Mouse (Mus musculus) gonadal fat pad, adult 2 months (tissue): ENCODE data around the gene Sh2d6. TPM values are rescaled to one million over a fixed set of nuclear protein-coding genes. Genes with fewer than 3 reads are reported as not detected.
A peak's percentile ranks its signal among the peaks of the same experiment; 100 is the strongest.

Source experiments
- DNase-seq: peaks from one replicate; pipeline ENCODE4 v3.0.0-alpha.2; 2012; ENCODE audit warnings: low read depth
- polyA plus RNA-seq: library from polyadenylated mRNA; depleted of rRNA; stranded (reverse); fragments of >200 nt; gene quantifications from 2 replicates; pipeline ENCODE4 v1.2.3, GENCODE M21; 2012; rRNA removed

Sh2d6 gene
- polyA plus RNA-seq, result 3.3 and 3.7 TPM in 2 replicates

GRCm38 (mm10) chr6:72521607-72522006, at the start of gene Sh2d6:
Gene Sh2d6 (minus strand): TSS chr6:72521707.
- no peak for DNase-seq

- no peak for DNase-seq
Observed at GRCm38 (mm10) chr6:72570644-72571397, 49.3 kb upstream of the Sh2d6 start.

GRCm38 (mm10) chr6:72568736-72569135, 47.2 kb upstream of the Sh2d6 start:
- DNase-seq, result no peak

GRCm38 (mm10) chr6:72567508-72567907, 46.0 kb upstream of the Sh2d6 start:
- no peak for DNase-seq

GRCm38 (mm10) chr6:72566044-72566443, 44.5 kb upstream of the Sh2d6 start:
- no peak for DNase-seq

- no peak for DNase-seq
Observed at GRCm38 (mm10) chr6:72565506-72565905, 44.0 kb upstream of the Sh2d6 start.

- DNase-seq, result no peak
Observed at GRCm38 (mm10) chr6:72562894-72563293, 41.4 kb upstream of the Sh2d6 start.

GRCm38 (mm10) chr6:72562486-72562885, 41.0 kb upstream of the Sh2d6 start:
- DNase-seq, result no peak

DNA sequence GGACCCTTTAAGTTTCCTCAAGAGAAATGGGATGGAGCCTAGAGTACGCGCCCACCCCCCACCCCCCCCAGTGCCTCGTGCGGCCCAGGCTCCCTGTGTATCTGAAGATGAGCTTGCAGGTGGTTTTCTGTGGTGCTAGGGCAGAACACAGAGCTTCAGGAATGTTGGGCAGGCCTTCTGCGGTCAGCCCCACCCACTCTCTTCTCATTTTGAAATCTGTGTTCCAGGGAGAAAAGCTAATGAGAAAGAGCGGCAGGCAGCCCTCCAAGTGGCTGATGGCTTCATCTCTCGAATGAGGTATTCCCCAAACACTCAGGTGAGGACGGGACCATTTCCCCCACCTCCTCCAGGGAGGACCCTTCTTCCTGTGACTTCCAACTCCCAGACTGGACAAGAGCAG, 39.3 kb upstream of the Sh2d6 start:
- no peak for DNase-seq

GRCm38 (mm10) chr6:72553079-72553412, 31.5 kb upstream of the Sh2d6 start:
- no peak for DNase-seq

GRCm38 (mm10) chr6:72552171-72553078, 30.9 kb upstream of the Sh2d6 start:
- no peak for DNase-seq

GRCm38 (mm10) chr6:72550503-72551100, 29.1 kb upstream of the Sh2d6 start:
- no peak for DNase-seq

DNA sequence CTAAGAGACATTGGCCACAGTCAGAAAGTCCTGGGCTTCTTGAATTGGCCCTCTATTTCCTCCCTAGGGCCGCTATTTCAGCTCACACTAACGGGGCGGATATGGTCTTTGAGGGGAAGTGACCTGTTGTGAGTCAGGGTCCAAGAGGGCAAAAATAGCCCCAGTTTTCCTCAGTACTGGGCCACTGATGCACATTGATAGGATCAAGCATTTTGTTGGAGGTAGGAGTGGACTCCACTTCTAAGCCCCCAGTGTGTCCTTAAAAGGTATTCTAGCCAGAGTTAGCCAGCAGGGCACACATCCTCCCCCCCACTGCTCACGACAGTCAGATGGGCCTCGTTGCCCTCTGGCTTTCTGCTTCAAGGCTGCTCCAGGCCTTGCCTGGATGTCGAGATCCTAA, 28.5 kb upstream of the Sh2d6 start:
- DNase-seq, result no peak

DNA sequence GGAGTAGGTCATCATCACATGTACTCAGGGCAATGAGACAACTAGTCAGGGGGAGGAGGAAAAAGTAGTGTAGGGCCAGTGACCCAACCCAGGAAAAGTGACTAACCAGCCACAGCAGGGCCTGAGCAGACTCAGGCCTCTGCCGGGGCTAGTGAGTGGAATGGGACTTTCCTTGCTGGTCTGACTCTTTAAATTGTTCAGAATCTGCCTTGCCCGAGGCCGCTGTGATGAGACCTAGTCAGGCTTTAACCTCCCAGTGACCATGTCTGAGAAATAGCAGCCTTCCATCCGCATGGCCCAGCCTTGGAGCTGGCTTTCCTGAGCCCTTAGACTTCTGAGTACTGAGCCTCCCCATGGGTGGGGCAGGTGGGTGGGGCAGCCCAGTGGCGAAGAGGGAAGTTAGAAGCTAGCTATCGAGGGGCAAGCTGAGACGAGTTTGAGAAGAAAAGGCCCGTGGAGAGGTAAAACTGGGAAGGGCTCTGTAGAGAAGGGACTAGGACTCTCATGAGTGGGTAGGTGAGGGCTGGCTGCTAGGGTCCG, 27.6 kb upstream of the Sh2d6 start:
- no peak for DNase-seq

DNA sequence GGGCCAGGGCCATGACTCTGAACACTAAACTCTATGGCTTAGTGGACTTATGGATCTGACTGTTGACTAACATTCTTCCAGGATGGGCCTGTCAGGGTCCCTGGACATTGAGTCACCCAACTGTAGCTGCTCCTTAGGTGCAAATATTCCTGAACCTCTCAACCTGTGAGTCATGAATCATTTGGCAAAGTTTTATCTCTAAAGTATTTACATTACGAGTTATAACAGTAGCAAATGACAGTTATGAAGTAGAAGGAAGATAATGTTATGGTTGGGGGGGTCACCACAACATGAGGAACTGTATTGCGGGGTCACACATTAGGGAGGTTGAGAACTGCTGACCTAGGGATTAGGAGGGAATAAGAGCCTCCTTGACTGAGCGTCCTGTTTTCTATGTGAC, 26.4 kb upstream of the Sh2d6 start:
- DNase-seq, result no peak

- DNase-seq, result no peak
Observed at GRCm38 (mm10) chr6:72547121-72547520, 25.6 kb upstream of the Sh2d6 start.

DNA sequence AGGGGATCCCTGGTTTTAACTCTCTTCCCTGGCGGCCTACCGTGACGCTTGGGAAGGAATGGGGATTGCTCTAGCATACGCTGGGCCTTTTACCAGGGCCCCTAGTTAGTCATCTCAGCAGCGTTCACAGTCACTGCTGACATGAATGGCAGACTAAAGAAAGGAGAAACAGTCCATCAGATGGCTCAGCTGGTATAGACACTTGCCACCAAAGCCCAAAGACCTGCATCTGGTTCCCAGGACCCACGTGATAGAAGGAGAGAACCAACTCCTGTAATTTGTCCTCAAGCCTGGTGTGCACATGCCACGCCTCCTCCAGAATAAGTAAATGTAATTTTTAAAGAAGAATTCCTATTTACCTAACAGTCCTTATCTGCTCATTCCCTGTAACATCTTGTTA, 23.9 kb upstream of the Sh2d6 start:
- DNase-seq, result no peak

- DNase-seq, result no peak
Observed at GRCm38 (mm10) chr6:72544283-72544987, 22.9 kb upstream of the Sh2d6 start, which contains the start of gene Capg. Gene Capg (plus strand): TSS chr6:72544391.

GRCm38 (mm10) chr6:72543265-72543850, 21.9 kb upstream of the Sh2d6 start:
- DNase-seq, result no peak

DNA sequence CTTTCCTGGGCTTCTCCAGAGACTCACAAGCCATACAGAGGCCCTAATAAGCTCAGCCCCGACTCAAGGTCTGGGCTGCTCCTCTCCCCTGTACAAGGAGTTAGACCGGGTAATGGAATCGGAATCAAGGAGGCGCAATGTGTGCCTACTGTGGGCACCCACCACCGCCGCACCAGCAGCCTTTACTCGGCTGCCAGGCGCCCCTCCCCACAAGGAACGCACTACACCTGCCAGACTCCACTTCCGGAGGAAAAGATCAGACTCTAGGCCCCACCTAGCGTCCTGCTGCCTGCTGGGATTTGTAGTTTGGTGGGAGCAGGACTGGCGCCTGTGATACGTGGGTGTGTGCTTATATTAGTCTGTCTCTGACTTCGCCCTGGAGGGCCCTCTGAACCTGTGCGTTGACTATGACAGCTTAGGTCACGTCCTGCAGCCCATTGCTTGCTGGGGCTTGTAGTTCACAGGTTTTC, 17.1 kb upstream of the Sh2d6 start:
- DNase-seq, result peak; percentile 93

DNA sequence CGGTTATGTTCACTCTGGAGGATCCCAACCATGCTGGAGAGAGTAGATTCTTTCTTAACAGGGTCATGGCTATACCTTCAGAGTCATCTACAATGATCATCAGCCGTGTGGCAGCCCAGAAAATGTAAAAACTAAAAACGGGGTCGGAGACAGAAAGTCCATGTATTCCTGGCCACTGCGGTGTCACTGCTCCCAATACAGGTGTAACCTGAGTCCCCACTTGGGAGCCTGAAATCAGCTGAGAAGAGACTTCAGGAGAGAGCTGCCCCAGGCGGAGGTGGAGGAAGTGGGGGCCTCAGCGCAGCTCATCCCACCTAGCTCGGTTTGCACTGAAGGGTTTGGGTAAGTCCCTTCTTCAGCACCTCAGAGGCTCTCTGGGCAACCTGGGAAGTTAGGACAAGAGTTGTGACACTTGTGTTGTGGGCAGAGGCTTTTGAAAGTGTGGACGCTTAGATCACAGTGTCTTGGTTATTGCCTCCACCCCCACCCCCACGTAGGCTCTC, 16.5 kb upstream of the Sh2d6 start:
- DNase-seq, result no peak
